In the genomic region with DNA sequence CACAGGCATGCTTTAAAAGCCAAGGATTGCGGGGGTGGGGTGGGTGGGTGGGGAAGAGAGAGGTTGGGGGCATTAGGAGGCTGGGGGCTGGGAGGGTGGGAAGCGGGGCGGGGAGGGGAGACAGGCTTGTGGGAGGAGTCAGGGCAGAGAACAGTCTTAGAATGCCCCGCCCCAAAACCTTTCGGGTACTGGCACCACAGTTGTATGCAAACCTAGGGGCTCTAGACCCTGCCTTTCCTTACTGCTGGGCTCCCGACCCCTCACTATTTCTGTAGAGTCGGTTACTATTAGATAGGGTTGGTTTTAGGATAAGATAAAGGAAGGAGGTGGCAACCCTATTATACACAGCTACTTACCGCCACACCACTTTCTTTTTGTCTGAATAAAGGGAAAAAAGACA, we compare ENCODE assay signal across 12 mouse cellular contexts.
DNase-seq lines count a peak whose midpoint lies in the region; ATAC-seq and TF ChIP-seq lines count a peak whose summit lies in the region.
"Had no signal": no experiment of that assay in that cellular context is flagged by ENCODE, and none has a peak within 500 bp of the region (broad histone marks: within the 10 kb centered on the region; RNA-seq: fewer than 3 reads in every experiment).

No protein-coding gene starts in this region.

- intact Hi-C loops in heart, postnatal 10 days (cut with DNase I): loop anchor here (2.0 kb wide), 1 partner anchor 40 kb away; no protein-coding TSS in a partner anchor

- no peak for TF ChIP-seq EP300 in lung, postnatal 0 days (IDR thresholded peaks at IDR 0.05)

- ATAC-seq in heart, embryonic 14.5 days (ENCODE audit: insufficient number of reproducible peaks, insufficient read depth, low FRiP score, low read depth): no peak
- peak; percentile 28; the same call in 1 of the 2 replicates for ATAC-seq in lung, embryonic 14.5 days (ENCODE audit: insufficient read depth)
- no peak for ATAC-seq in liver, embryonic 15.5 days (ENCODE audit: insufficient read depth)
- ATAC-seq in stomach, embryonic 15.5 days (ENCODE audit: insufficient read depth, low FRiP score, low read depth): no peak
- ATAC-seq in lung, postnatal 0 days: no peak

- 44% methylated on average over 8 of the region's 8 CpGs for WGBS in heart, embryonic 14.5 days
- 51% methylated on average over 8 of the region's 8 CpGs for WGBS in lung, embryonic 14.5 days
- 50% methylated on average over 8 of the region's 8 CpGs for WGBS in lung, adult 2 months
- 16% methylated on average over 8 of the region's 8 CpGs for WGBS in liver, embryonic 15.5 days (ENCODE audit: insufficient replicate concordance)
- WGBS in stomach, embryonic 15.5 days: 50% methylated on average over 8 of the region's 8 CpGs
- WGBS in lung, postnatal 0 days: 53% methylated on average over 8 of the region's 8 CpGs

- peak overlapping the region; percentile 22 for H3K4me2 ChIP-seq in heart, embryonic 14.5 days (ENCODE audit: low read length)
- H3K4me2 ChIP-seq in lung, embryonic 14.5 days: no peak overlapping the region
- H3K4me2 ChIP-seq in liver, embryonic 15.5 days: peak overlapping the region; percentile 25; the same call in 1 of the 2 replicates
- H3K4me2 ChIP-seq in stomach, embryonic 15.5 days: peak overlapping the region; percentile 25
- no peak overlapping the region for H3K4me2 ChIP-seq in lung, postnatal 0 days (replicated peaks; ENCODE audit: low read depth, low read length)
- H3K4me2 ChIP-seq: hindbrain, embryonic 15.5 days had no signal

- no peak for TF ChIP-seq POLR2A in lung, adult 2 months (IDR thresholded peaks at IDR 0.05; ENCODE audit: borderline replicate concordance, extremely low read depth, low read depth, low read length)

- no peaks in the 10 kb centered on the region for H3K36me3 ChIP-seq in heart, embryonic 14.5 days (ENCODE audit: control insufficient read depth, insufficient read depth, low read length)
- H3K36me3 ChIP-seq in lung, embryonic 14.5 days (ENCODE audit: insufficient read depth): no peaks in the 10 kb centered on the region
- no peaks in the 10 kb centered on the region for H3K36me3 ChIP-seq in liver, embryonic 15.5 days (replicated peaks)
- no peaks in the 10 kb centered on the region for H3K36me3 ChIP-seq in stomach, embryonic 15.5 days
- no peaks in the 10 kb centered on the region for H3K36me3 ChIP-seq in lung, postnatal 0 days (ENCODE audit: insufficient read depth, low read length)
- H3K36me3 ChIP-seq: hindbrain, embryonic 15.5 days had no signal

- H3K9ac ChIP-seq in heart, embryonic 14.5 days (ENCODE audit: low read length): no peak overlapping the region
- no peak overlapping the region for H3K9ac ChIP-seq in lung, embryonic 14.5 days
- H3K9ac ChIP-seq in liver, embryonic 15.5 days: no peak overlapping the region
- H3K9ac ChIP-seq in stomach, embryonic 15.5 days: no peak overlapping the region
- no peak overlapping the region for H3K9ac ChIP-seq in lung, postnatal 0 days (replicated peaks; ENCODE audit: low read depth)

- no peak overlapping the region for H3K27ac ChIP-seq in heart, embryonic 14.5 days (replicated peaks in 1 of 2; ENCODE audit: control insufficient read depth in 1 of 2, insufficient read depth in 1 of 2, low read depth in 2 of 2, low read length in 2 of 2)
- H3K27ac ChIP-seq in lung, embryonic 14.5 days (ENCODE audit: low read depth): no peak overlapping the region
- H3K27ac ChIP-seq in liver, embryonic 15.5 days (replicated peaks): no peak overlapping the region
- no peak overlapping the region for H3K27ac ChIP-seq in stomach, embryonic 15.5 days
- no peak overlapping the region for H3K27ac ChIP-seq in lung, postnatal 0 days (ENCODE audit: low read length)

- no peak for DNase-seq in heart, postnatal 10 days
- no peak for DNase-seq in lung, embryonic 14.5 days
- no peak for DNase-seq in lung, adult 2 months
- DNase-seq in lung, postnatal 0 days (ENCODE audit: low spot score): no peak
- DNase-seq: cerebellum, postnatal 25 days; heart, adult 18-20 months; right cerebral cortex, postnatal 4 days had no signal

- no peak for TF ChIP-seq CTCF in lung, embryonic 14.5 days (IDR thresholded peaks at IDR 0.05; ENCODE audit: low read depth)
- no peak for TF ChIP-seq CTCF in lung, adult 2 months (IDR thresholded peaks at IDR 0.05; ENCODE audit: insufficient read depth, low read length)
- TF ChIP-seq CTCF in lung, postnatal 0 days (IDR thresholded peaks at IDR 0.05): no peak

- no peak overlapping the region for H3K4me3 ChIP-seq in heart, embryonic 14.5 days (ENCODE audit: control insufficient read depth in 1 of 2, insufficient read depth in 1 of 2, low read depth in 1 of 2, low read length in 2 of 2)
- H3K4me3 ChIP-seq in lung, embryonic 14.5 days (ENCODE audit: low read depth, low read length): no peak overlapping the region
- H3K4me3 ChIP-seq in lung, adult 2 months (replicated peaks; ENCODE audit: extremely low read depth, low read depth, low read length): no peak overlapping the region
- no peak overlapping the region for H3K4me3 ChIP-seq in liver, embryonic 15.5 days (replicated peaks)
- H3K4me3 ChIP-seq in stomach, embryonic 15.5 days (replicated peaks): no peak overlapping the region
- no peak overlapping the region for H3K4me3 ChIP-seq in lung, postnatal 0 days (ENCODE audit: low read depth, low read length)
- H3K4me3 ChIP-seq: hindbrain, embryonic 15.5 days; myocyte had no signal

- no peaks in the 10 kb centered on the region for H3K27me3 ChIP-seq in heart, embryonic 14.5 days (ENCODE audit: control insufficient read depth, insufficient read depth, low read length)
- no peaks in the 10 kb centered on the region for H3K27me3 ChIP-seq in lung, embryonic 14.5 days (ENCODE audit: insufficient read depth, low read length)
- H3K27me3 ChIP-seq in liver, embryonic 15.5 days: no peaks in the 10 kb centered on the region
- H3K27me3 ChIP-seq in stomach, embryonic 15.5 days (replicated peaks): no peaks in the 10 kb centered on the region
- no peaks in the 10 kb centered on the region for H3K27me3 ChIP-seq in lung, postnatal 0 days (replicated peaks; ENCODE audit: insufficient read depth, low read length)
- H3K27me3 ChIP-seq: hindbrain, embryonic 15.5 days had no signal

- peaks cover 4% of the 10 kb centered on the region in 2 experiments; a peak in 3 of 4 replicates for H3K4me1 ChIP-seq in heart, embryonic 14.5 days (ENCODE audit: control insufficient read depth in 2 of 2, insufficient read depth in 2 of 2, low read length in 2 of 2)
- no peaks in the 10 kb centered on the region for H3K4me1 ChIP-seq in lung, embryonic 14.5 days (ENCODE audit: insufficient read depth)
- no peaks in the 10 kb centered on the region for H3K4me1 ChIP-seq in lung, adult 2 months (ENCODE audit: control insufficient read depth, insufficient read depth, low read length)
- no peaks in the 10 kb centered on the region for H3K4me1 ChIP-seq in liver, embryonic 15.5 days (replicated peaks)
- H3K4me1 ChIP-seq in stomach, embryonic 15.5 days: 0 out of 2 replicates have a peak, but pooled peaks cover 6% of the 10 kb centered on the region
- no peaks in the 10 kb centered on the region for H3K4me1 ChIP-seq in lung, postnatal 0 days (ENCODE audit: insufficient read depth, low read depth, low read length)

- H3K9me3 ChIP-seq in heart, embryonic 14.5 days (ENCODE audit: control insufficient read depth, low read length): no peaks in the 10 kb centered on the region
- no peaks in the 10 kb centered on the region for H3K9me3 ChIP-seq in lung, embryonic 14.5 days (ENCODE audit: low read depth, low read length)
- H3K9me3 ChIP-seq in liver, embryonic 15.5 days (replicated peaks): no peaks in the 10 kb centered on the region
- H3K9me3 ChIP-seq in stomach, embryonic 15.5 days: no peaks in the 10 kb centered on the region
- no peaks in the 10 kb centered on the region for H3K9me3 ChIP-seq in lung, postnatal 0 days (ENCODE audit: low read length)
- H3K9me3 ChIP-seq: hindbrain, embryonic 15.5 days had no signal

Comparison
In these comparisons a context has a peak if more than half of its experiments do, and no peak if none do; other contexts are left out.
1. H3K4me2 ChIP-seq: peak in heart, embryonic 14.5 days (single experiment), liver, embryonic 15.5 days (single experiment) and stomach, embryonic 15.5 days (single experiment); none in lung, embryonic 14.5 days (single experiment) and lung, postnatal 0 days (single experiment).